Mouse (Mus musculus) heart, adult 18-20 months (tissue): ENCODE measurements around the gene Dirc2. TPM values are rescaled to one million over a fixed set of nuclear protein-coding genes. Genes with fewer than 3 reads are reported as not detected.

ENCODE experiments used
- DNase-seq, 2 experiments: peaks; one replicate each; pipeline ENCODE4 v3.0.0; 2021 to 2022; ENCODE audit warnings: mixed read lengths in 1 of 2
- total RNA-seq, 2 experiments: library from RNA; stranded (reverse); gene quantifications; 2 replicates each; pipeline ENCODE4 v1.2.3; 2021

The Dirc2 gene
- total RNA-seq, 2 experiments from 2014 or later = 56.4 to 59.9 TPM

- peak in 1 of 2 experiments; percentile 12 for DNase-seq
These were observed 29.6 kb downstream of the Dirc2 start for GRCm38 (mm10) chr16:35739548-35739947.

GRCm38 (mm10) chr16:35738096-35738767 lies 30.9 kb downstream of the Dirc2 start:
- peak in 1 of 2 experiments; percentile 49 for DNase-seq

GRCm38 (mm10) chr16:35734038-35734437 lies 35.1 kb downstream of the Dirc2 start:
- DNase-seq = peak; percentile 65 to 89

GRCm38 (mm10) chr16:35732096-35732495 lies 37.1 kb downstream of the Dirc2 start:
- peak; percentile 46 to 52 for DNase-seq

- DNase-seq = no peak
These were observed 39.9 kb downstream of the Dirc2 start for GRCm38 (mm10) chr16:35729151-35729738.

GRCm38 (mm10) chr16:35726601-35727000 lies 42.6 kb downstream of the Dirc2 start:
- DNase-seq = no peak

- DNase-seq = no peak
These were observed 44.6 kb downstream of the Dirc2 start for GRCm38 (mm10) chr16:35724561-35724960.

GRCm38 (mm10) chr16:35717761-35718160 lies 51.4 kb downstream of the Dirc2 start:
- no peak for DNase-seq

- no peak for DNase-seq
These were observed 52.9 kb downstream of the Dirc2 start for GRCm38 (mm10) chr16:35716257-35716656.

GRCm38 (mm10) chr16:35715771-35716170 lies 53.4 kb downstream of the Dirc2 start:
- no peak for DNase-seq

GRCm38 (mm10) chr16:35715350-35715749 lies 53.8 kb downstream of the Dirc2 start:
- no peak for DNase-seq

- DNase-seq = no peak
These were observed 54.5 kb downstream of the Dirc2 start for GRCm38 (mm10) chr16:35714689-35715088.

GRCm38 (mm10) chr16:35713606-35714005 lies 55.5 kb downstream of the Dirc2 start:
- no peak for DNase-seq

GRCm38 (mm10) chr16:35711004-35711403 lies 58.2 kb downstream of the Dirc2 start:
- DNase-seq = peak; percentile 28 to 33

- DNase-seq = no peak
These were observed 62.2 kb downstream of the Dirc2 start for GRCm38 (mm10) chr16:35707004-35707403.

GRCm38 (mm10) chr16:35704796-35705195 lies 64.4 kb downstream of the Dirc2 start:
- no peak for DNase-seq

- no peak for DNase-seq
These were observed 65.1 kb downstream of the Dirc2 start for GRCm38 (mm10) chr16:35703763-35704679.

- no peak for DNase-seq
These were observed 67.3 kb downstream of the Dirc2 start for GRCm38 (mm10) chr16:35701823-35702222.

GRCm38 (mm10) chr16:35696103-35696502 lies 73.1 kb downstream of the Dirc2 start:
- DNase-seq = no peak

- no peak for DNase-seq
These were observed 74.8 kb downstream of the Dirc2 start for GRCm38 (mm10) chr16:35694250-35694846.

GRCm38 (mm10) chr16:35691606-35692005 lies 77.5 kb downstream of the Dirc2 start:
- DNase-seq = no peak

- DNase-seq = no peak
These were observed 82.7 kb downstream of the Dirc2 start for GRCm38 (mm10) chr16:35686491-35686890.
